Mouse (Mus musculus) embryo, embryonic 11.5 days (tissue): ENCODE measurements around the gene Polrmt.

Experiments used
- DNase-seq: peaks from one replicate; pipeline ENCODE4 v3.0.0-alpha.2; 2012; ENCODE audit warnings: low read depth, low spot score

The Polrmt gene

DNA sequence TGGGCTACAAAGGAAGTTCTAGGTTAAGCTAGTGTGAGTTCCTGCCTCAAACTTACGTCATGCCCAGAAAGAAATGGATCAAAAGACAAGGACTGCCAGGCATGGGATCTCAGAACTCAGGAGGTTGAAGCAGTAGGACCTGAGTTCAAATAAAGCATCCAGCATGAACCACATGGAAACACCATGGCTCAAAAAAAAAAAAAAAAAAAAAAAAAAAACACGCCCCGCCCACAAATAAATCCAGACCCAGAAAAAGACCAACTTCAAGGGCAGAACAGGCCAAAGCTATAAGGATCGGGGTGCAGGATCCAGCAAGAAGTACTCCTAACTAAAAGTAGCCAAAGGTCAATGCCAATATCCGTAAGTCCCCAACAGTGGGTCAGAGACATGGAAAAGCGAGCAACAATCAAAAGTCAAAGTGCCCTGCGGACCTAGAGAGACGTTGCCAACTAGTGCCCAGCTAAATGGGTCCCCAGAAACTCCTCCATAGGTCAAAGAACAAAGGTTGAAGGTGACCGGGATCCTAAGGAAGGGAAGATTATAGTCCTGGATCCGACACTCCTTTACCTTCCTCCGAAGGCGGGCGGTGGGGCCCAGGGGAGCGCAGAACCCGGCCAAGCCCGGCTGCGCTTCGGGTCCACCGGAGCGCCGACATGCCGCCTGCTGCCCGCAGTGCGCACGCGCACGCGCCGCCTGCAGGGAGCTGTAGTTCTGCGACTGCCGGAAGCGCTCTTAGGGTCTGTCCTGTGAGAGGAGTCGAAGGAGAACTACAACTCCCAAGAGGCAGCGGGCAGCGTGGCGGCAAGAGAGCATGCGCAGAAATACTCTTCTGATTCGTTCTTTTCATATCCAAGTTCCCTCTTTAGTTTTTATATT lies at the start of gene Polrmt:
Gene Polrmt, minus strand, starts transcription at position 684 of the 876 bp plus-strand sequence.
- peak; percentile 92 for DNase-seq

DNA sequence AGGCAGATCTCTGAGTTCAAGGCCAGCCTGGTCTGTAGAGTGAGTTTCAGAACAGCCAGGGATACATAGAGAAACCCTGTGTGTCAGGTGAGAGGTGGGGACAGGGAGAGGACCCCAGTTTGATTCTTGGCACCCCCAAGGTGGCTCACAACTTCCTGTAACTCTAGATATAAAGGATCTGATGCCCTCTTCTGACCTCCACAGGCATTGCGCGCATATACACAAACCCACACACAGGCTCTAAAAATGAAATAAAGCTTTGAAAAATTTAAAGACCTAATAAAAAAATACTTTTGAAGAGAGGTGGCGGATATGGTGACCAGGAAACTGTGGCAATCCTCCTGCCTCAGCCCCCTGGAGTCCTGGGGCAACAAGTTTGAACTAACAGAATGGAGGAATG lies 49.5 kb upstream of the Polrmt start:
- no peak for DNase-seq

DNA sequence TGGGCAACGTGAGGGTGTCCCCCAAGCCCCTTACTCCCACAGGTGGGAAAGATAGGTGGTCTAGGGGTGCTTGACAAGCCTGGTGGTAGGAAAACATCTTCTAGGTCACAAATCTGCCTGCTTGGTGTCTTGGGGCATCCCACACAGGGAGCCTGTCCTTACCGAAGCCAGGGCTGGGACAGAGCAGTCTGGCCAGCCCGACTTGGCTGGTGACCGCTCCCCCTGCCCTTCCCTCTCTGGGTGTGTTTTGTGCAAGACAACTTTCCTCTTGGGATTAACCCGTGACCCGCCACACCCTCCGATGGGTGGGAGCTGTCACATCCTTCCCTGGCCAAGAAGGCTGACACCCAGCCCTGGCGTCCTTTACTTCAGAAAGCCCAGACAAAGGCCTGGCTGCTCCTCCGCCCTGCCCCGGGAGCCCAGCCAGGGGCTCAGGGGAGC lies 48.1 kb upstream of the Polrmt start:
- no peak for DNase-seq

DNA sequence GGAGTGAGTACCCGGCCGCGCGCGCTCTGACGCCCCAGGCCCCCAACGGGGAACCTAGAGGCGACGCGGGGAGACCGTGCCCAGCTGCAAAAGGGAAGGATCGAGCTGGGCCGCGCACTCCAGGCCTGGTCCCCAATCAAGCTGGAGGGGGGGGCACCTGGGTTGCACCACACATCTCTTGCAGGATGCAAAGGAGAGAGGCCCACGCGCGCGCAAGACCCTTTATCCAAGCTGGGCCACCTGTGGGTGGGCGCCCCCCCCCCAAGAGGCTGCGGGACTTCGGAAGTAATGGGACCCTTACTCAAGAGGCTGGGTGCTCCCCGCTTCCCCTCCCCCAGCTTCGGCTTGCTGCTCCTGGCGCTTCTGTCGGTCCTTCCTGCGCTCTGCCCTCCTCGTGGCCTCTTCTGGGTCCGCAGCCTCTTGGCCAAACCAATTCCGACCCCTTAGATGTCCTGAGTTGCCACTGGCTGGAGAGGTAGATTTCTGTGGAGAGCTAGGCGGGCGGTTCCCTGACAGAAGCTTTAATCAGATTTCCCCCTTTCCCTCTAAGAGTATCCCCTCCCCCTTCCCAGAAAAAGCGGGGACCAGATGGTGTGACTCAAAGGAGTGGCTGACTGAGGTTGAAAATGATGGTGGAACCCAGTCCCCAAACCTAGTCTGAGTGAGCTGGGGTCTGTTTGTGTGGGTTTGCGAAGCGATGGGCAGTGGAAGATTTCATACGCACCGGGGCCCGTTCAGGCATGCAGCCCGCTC lies 47.5 kb upstream of the Polrmt start:
- DNase-seq: no peak

DNA sequence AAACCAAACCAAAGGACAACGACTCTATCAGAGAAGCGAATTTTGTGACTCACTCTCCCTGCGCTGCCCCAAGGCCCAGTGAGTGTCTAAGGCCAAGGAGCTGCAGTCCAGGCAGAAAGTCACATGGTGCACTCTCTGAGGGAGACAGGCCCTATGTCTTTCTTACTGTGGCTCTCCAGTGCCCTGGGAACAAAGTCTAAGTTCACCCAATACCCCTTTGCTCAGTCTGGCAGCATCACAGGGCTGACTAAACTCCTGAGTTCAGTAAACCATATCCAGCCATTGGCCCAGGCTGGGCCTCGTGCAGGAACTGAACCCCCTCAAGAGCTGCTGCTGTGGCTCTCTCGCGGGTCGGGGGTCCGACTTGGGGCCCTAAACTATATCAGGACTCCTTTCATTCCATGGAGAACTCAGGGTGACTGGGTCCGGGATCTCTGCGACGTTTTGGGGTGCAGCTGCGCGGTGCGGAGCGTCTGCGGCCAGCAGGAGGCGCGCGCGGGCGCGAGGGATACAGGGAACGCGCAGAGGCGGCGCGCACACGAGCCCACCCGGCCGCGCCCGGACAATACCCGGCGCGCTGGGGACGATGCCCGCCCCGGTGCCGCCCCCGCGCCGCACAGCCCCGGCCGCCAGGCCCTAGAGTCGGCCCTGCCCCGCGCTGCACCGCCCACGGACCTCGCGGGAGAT lies 46.8 kb upstream of the Polrmt start, which contains the start of gene Palm:
Gene Palm, plus strand, starts transcription at position 522 of the 687 bp plus-strand sequence.
- no peak for DNase-seq

- DNase-seq: no peak
These were observed 46.1 kb upstream of the Polrmt start for GRCm38 (mm10) chr10:79792339-79793040.

GRCm38 (mm10) chr10:79790861-79791260 lies 44.5 kb upstream of the Polrmt start, which contains the start of gene Prss57:
TSS of gene Prss57 (minus strand) at chr10:79790961.
- DNase-seq: no peak

GRCm38 (mm10) chr10:79789581-79789980 lies 43.2 kb upstream of the Polrmt start:
- no peak for DNase-seq

GRCm38 (mm10) chr10:79788386-79789158 lies 42.2 kb upstream of the Polrmt start:
- no peak for DNase-seq

DNA sequence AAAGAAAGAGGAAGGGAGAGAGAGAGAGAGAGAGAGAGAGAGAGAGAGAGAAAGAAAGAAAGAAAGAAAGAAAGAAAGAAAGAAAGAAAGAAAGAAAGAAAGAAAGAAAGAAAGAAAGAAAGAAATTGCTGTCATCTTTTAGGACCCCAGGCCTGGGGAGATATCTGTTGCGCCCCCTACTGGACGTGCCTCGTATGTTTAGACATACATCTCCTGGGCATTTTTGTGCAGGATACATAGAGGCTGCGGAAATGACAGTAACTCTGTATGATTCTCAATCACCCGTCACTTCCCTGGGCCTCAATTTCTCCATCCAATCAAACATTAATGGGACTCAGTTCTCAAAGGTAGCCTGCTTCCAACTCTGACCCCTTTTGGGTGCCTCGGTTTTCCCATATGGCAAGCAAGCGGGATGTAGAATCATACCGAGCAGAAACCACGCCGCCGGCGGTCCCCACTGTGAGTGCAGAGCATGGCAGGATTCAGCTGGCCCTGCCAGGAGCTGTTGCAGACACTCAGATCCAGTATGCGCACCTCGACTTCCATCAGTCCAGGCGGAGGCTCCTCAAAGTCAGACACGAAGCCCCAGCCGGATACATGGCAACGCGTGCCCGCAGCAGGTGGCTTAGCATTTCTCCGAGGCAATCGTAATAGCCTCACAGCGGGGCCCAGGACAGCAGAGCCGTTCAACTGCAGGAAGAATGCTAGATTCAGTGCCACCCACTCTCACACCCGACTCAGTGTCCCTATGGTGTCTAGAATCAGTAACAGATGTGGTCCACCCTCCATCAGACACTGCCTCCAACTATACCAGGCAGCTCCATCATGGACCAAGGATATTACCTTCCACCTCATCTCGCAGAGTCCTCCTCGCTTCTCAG lies 37.8 kb upstream of the Polrmt start:
- DNase-seq: no peak

GRCm38 (mm10) chr10:79783050-79783449 lies 36.7 kb upstream of the Polrmt start:
- no peak for DNase-seq

DNA sequence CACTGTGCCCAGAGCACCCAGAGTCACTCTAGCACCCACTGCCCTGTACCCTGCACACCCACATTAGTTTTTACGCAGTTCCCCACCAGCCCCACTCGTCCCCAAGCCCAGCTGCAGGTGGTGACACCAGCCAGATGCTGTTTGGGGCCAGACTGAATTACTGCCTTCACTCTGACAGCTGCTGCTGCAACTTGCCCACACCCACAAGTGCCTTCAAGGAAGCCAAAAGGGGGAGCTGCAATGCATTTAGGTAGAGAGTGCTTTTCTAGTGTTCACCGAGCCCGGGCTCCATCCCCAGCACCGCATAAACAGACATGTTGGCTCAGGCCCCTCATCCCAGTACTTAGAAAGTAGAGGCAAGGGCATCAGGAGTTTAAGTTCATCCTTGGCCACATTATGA lies 35.6 kb upstream of the Polrmt start:
- DNase-seq: no peak

GRCm38 (mm10) chr10:79781139-79781538 lies 34.8 kb upstream of the Polrmt start:
- DNase-seq: no peak

DNA sequence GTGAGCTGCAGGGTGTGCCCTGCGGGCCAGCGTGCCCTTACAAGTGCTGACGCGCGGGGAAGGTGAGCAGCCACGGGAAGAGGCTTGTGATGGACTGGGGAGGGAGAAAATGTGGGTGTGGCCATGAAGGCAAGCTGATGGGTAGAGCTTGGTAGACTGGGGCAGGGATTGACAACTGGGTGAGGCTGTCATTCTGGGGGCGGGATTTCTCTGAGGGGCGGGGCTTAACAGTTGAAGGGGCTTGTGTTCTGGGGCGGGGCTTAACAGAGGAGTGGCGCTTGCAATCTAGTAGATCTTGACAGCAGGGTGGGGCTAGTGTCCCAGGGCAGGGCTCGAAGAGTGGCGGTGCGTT lies 34.3 kb upstream of the Polrmt start:
- DNase-seq: no peak

DNA sequence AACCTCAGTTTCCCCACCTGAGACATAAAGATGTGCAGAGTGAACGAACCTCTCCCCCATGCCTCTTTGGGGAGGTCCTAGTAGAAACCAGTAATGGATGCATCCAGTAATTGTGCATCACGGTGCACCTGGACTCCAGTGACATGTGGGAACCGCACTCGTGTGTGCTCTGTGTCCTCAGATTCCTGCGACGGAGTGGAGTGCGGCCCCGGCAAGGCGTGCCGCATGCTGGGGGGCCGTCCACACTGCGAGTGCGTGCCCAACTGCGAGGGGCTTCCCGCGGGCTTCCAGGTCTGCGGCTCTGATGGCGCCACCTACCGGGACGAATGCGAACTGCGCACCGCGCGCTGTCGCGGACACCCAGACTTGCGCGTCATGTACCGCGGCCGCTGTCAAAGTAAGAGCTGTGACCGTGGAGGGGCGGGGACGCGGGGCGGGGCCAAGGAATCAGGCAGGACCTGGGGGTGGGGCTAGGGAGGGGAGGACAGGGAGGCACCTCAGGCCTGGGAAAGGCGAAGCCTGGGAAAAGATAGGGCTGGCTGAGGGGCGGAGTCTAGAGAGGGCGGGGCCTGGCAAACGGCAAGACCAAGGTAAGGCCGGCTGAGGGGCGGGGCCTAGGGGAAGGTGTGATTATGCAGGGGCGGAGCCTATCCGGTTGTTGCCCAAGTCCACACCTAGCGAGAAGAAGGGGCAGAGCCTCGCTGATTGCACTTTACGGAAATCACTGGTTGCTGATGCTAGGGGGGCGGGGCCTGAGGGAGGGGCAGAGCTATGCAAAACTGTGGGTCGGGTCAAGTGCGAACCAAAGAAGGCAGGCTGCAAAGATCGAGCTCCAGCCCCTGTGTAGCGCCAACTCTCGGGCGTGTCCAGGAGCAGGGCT lies 33.6 kb upstream of the Polrmt start:
- peak; percentile 89 for DNase-seq

GRCm38 (mm10) chr10:79779193-79779592 lies 32.8 kb upstream of the Polrmt start:
- no peak for DNase-seq

DNA sequence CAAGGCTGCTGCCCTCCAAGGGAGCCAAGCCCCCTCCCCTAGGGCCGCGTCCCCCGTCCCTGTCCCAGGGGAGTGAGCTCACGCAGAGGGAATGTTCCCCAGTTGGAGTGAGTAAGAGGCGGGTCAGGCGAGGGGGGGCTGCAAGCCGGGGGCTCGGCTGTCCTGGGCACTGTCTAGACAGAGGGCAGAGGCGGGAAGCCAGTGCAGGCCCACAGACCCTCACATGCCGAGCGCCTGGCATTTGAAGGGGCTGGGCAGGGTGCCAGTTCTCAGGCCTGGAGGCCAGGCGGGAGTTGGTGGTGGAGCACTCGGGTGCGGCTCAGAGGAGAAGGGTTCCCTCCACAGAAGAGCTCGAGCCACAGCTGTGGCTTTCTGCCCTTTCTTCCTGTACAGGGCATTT lies 31.6 kb upstream of the Polrmt start:
- no peak for DNase-seq

GRCm38 (mm10) chr10:79777103-79777531 lies 30.7 kb upstream of the Polrmt start, which contains the start of gene Fstl3:
TSS of gene Fstl3 (plus strand) at chr10:79777272.
- no peak for DNase-seq
